Mouse (Mus musculus): Measurements from ENCODE around the gene Dnaic1.
"Not testable (repeated sequence)": the region's sequence is repeated elsewhere in the genome, so short reads cannot be mapped to it uniquely, and the experiment has no call there.

The Dnaic1 gene

DNA sequence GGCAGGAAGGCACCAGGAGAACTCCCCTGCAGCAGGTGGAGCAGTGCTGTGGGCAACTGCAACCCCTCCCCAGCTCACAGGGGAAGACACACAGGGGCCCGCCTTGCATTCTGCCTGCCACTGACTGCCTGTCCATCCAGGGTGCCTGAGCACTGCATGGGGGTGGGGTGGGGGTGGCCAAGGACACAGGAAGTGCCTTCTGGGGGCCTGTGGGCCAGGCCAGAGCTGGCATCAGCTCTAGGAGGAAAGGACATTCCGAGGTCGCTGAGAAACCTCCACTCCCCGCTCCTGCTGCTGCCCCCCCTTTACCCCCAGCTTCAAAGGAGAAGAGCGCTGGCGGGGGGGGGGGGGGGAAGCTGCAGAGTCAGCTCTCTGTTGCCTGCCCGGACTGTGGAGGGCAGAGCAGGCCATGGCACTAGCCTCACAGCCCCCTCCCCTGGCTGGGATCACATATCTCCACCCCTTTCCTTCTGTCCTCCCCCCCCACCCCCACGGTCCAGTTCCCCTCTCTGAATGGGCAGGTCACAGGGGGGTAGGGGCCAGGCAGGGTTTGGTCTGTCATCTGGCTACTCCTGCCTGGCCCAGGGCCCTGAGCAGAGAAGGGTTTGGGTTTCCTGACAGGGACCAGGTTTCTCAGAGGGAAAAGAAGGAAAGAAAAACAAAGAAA lies 95.6 kb downstream of the Dnaic1 start:
- no peak for DNase-seq (ENCODE audit: low spot score)

DNA sequence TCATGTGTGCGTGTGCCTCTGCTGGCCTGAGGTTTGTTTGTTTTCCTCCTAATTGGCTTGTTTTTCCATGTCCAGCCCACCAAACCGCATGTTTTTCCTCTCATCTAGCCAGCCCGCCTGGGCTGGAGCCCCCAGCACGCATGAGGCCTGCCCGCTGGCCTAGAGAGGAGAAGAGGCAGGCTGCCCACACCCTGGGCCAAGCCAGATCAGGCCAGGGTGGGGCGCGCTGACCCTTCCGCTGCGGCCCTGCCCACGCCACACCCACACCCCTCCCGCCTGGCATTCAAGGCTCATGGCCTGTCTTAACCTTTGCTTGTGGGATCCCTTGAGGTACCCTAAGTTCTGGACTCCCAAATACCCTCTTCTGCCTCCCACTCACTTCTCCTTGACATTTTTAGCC lies 97.1 kb downstream of the Dnaic1 start:
- DNase-seq (ENCODE audit: low spot score), result peak; percentile 46

DNA sequence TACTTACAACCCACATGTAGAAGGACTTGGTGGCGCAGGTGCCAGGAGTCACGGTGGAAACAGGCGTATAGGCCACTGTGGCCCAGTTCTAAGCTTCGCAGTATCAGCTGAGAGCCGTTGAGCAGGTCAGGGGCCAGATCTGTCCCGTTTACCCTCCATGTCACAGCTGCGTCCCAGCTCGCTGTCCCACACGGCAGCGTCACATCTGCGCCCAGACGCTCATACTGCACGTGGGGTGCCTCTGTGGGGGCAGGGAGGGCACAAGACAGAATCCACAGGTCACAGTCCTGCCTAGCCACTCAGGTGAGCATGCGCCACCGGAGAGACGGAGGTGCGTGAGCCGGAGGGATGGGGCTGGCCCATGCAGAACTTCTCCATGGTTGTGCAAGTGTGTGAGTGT lies 101.3 kb downstream of the Dnaic1 start:
- no peak for DNase-seq (ENCODE audit: low spot score)

DNA sequence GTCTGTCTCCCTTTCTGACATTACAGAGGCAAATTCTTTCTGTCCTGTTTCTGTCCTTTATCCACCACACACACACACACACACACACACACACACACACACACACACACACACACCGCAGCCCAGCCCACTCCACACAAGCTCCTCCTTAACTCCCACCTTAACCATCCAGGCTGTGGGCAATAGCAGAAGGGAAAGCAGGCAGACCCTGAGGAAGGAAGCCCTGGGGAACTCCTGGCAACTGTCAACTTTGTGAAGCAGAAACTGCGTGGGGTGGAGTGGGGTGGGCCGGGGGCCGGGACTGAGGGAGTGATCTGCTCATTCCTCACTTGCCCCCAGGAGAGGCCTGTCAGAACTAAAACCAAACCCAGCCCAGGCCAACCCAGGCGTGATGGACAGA lies 101.9 kb downstream of the Dnaic1 start:
- no peak for DNase-seq (ENCODE audit: low spot score)

DNA sequence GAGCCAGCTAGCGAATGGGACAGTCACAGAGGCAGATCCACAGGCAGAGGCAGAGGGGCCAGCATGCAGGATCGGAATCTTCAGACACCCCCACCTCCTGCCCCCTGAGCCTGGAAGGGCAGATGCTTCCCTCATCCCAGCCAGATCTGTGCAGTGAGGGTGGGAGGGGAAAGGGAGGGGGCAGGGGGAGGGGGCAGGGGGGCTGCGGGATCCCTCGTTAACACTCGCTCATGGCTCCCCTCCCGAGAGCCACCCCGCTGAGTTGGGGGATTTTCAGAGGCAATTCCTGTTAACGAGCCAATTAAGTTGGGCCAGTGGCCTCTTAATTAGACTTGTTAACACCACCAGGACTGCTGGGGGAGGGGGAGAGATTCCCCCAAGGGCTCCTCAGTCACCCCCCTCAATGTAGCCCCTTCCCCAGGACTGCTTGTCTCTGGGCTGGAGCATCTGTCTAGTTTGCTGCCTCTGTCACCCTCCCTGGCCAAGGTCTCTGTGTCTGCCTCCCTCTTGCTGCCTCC lies 102.4 kb downstream of the Dnaic1 start:
- DNase-seq (ENCODE audit: low spot score), result no peak

DNA sequence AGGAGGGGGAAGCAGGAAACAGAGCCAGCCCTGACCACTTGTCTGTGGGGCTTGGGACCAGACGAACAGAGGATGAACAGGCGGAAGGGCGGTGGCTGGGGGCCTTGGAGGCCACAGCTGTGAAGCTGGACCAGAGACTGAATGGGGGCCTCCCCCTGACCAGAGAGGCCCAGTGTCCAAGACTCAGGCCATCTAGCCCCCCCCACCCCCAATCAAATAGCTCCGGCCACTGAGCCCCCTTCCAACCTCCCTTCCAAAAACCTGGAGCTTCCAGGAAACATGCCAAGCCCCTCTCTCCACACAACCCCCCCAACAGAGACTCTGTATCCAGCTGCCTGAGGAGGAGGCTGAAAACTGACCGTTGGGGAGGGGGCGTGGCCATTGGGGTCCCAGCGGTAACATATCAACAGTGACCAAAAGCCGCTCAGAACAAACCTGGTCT lies 103.0 kb downstream of the Dnaic1 start:
- no peak for DNase-seq (ENCODE audit: low spot score)

DNA sequence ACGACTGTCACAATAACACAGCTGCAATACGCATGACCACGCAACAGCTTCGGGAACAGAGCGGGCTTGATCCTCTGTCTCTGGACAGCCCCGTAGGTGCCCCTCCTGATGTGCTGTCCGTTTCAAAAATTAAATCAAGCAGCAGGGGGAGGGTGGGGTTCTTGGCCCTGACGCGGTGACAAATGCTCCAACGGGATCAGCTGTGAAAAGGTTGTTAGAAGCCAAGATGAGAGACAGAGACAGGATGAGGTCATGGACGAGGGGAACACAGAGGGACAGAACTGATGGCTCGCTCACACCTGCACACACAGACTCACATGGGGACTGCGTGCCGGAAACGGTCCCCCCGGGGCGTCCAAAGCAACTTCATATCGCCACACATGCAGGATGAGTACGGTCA lies 103.6 kb downstream of the Dnaic1 start:
- no peak for DNase-seq (ENCODE audit: low spot score)

DNA sequence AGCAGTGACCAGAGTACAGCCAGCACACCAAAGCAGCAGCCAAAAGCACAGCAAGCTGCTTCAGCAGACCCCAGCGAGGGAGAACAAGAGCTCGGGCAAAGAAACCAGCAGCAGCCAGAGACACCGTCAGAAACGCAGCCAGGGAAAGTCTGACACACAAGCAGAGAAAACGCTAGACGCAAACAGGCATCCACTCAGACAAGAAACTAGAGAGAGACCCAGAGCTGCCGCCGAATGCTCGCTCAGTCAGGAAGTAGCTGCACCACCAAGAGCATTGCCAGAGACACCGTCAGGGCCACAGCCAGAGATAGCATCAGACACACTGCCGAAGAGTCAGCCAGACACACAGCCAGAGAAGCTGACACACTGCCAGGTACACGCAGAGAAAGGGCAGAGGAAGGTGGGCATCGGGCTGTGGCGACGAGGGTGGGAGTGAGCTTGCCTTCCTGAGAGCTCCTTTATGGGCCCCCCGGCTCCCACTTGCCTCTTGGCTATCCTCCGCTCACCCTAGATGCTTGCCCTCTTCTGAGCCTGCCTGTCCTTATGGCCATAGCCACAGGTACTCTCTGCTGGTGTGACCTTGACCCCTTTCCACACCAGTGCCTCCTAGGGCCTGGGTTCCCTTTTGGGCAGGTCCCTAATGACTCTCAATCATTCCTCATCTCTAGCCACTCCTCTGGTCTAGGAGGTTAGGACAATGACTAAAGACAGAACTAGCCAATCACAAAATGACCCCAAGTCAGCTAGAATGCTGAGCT lies 106.9 kb downstream of the Dnaic1 start:
- DNase-seq (ENCODE audit: low spot score), result no peak

DNA sequence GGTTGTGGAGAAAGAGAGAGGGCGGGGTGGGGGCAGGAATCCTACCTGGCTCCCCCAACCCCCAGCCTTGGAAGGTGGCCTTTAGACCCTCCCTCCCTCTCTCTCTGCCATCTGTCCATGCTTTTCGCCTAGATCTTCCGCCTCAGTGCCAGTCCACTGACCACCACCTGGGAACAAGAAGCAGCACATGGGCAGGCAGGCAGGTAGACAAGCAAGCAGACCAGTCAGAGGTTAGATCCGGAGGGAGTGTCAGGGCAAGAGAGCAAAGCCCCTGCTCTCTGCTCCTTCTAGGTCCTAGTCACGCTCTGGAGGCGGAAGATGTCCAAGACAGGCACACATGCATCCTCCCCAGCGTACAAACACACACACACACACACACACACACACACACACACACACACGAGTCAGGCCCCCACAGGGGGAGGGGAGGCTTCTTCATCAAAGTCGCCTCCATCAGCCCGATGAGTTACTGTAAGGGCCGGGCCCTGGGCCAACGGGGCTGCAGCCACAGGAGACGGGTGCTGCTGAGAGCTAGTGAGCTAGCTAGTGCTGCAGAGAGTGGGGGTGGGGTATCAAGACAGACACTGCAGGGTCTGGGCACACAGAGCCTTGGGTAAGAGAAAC lies 107.5 kb downstream of the Dnaic1 start:
- no peak for DNase-seq (ENCODE audit: low spot score)

DNA sequence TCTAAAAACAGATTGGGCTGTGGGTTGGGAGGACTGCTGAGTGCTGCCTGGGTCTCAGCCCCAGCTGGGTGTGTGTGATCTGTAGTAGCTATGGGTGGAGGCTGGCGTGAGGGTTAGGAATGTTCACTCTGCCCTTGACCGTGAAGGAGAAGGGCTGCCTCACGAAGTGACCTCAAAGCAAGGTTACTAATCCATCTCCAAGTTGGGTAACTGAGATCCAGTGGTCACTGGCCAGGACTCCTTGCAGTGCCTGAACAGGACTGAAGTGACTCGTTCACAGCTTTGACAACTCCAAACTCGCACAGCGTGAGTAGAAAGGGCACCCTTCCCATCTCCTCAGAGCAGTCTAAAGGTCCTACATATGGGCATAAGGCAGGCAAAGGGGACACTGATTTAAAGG lies 109.3 kb downstream of the Dnaic1 start:
- DNase-seq (ENCODE audit: low spot score), result no peak

DNA sequence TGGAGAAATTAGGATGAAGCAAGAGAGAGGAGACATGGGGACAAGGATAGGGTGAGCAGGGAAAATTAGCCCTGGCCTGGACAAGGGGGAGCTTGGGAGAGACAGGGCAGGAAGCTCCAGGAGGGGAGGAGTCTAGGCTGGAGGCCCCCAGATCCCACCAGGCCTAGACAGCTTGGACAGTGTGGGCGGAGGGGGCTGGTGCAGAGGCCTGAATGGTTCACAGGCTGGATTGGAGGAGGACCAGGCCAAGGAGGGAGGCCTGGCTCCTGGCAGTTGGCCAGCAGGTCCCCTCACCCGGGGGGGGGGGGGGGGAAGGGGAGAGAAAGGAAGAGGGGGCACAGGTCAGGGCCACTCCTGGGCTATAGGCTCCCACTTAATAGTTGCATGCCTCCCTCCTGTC lies 109.7 kb downstream of the Dnaic1 start:
- DNase-seq (ENCODE audit: low spot score), result no peak

DNA sequence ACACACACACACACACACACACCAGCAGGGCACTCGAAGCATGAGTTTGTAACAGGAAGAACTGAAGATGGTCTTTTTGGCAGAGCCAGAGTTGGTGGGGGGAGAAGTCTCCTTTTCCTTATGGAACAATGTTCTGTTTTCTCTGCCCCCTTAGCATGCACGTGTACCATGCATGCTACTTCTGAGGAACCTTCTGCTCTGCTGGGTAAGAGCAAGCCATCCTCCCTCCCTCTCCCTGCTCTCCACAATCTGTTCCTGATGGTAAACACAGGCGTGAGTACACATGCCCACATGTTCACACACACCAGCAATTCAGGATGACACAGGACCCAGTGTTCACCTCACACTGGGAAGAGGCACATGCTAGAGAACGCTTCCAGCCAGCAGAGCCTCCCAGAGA lies 111.6 kb downstream of the Dnaic1 start:
- DNase-seq (ENCODE audit: low spot score), result no peak

DNA sequence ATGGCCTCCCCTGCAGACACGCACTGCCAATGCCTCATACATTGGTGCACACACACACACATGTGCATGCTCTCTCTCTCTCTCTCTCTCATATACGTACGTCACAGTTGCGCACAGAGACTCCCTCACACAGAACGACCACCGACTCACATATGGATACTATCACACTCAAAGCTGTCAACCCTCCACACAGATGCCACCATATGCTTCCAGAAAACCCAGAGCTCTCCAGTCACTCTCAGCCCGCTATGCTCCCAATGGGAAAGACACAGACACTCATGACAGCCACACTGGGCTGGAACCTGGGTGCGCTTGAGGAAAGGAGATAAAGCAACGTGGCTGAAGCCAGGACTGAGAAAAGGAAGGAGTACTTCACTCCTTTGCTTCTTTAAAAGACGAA lies 112.4 kb downstream of the Dnaic1 start:
- DNase-seq (ENCODE audit: low spot score), result no peak

DNA sequence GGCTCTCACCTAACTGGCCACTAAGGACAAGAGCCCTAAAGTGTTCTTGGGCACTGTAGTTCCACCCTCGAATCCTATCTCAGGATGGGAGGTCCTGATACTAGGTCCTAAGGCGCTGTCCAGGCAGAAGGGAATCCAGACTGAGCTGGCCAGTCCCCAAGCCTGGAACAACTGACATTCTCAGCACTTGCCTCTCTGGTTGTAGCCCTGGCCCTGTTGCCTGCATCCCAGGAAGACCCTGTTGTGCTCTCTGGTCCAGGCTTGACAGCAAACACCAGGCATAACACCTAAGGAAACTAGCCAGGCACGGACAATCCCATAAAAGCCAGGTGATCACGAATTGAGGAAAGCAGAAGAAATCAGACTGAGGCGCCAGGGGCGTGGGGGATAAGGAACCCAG lies 113.2 kb downstream of the Dnaic1 start:
- DNase-seq (ENCODE audit: low spot score), result no peak

DNA sequence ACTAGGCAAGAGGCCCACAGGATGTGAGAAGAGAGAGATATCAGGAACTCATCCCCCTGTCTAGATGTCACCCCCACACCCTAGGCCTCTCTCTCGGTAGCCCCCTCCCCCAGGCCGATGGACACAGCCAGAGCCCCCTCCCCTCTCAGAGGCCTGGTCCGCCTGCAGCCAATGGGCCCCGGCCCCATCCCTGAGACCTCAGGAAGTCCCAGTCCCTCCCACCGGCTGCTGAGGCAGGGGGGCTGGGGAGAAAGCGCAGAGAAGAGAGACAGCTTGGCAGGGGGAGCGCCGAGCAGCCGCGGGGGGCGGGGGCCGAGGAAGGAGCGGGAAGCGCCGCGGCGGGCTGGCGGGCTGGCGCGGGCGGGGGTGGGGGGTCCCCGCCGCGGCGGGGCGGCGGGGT lies 113.7 kb downstream of the Dnaic1 start:
- not testable (repeated sequence) for DNase-seq (ENCODE audit: low spot score)

DNA sequence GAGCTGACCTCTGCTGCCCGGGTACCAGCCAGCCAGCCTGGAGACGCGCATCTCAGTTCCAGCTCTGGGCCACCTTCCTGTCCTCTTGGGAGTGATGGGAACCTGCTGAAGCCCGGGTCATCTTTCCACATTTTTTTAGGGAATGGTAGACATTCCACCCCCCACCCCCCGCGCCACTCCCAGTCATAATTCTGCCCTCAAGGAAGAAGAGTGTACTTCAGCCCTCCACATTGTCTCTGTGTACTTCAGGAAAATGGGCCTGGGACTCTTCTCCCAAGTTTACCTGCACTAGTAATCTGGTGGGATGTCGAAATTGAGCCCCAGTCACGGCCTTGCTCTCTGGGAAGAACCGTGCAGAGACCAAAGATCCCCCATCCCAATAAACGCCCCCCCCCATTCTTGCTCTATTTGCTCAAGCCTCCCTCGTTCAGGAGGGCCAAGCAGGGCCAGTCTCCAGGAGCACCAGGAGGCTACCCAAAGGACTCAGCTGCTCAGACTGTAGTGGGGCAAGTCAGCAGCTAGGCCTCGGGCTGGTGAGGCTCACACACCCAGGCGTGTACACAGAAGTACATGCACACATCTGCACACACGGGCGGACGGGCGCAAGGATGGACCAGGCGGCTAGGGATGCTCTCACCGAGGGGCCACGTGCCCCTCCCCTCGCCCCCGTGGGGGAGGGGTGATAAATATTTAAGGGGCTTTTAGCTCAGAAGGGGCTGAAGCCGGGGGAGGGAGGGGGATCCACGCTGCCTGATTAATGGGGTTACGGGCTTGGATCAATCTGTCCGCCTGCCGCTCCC lies 114.8 kb downstream of the Dnaic1 start:
- DNase-seq (ENCODE audit: low spot score), result not testable (repeated sequence)

DNA sequence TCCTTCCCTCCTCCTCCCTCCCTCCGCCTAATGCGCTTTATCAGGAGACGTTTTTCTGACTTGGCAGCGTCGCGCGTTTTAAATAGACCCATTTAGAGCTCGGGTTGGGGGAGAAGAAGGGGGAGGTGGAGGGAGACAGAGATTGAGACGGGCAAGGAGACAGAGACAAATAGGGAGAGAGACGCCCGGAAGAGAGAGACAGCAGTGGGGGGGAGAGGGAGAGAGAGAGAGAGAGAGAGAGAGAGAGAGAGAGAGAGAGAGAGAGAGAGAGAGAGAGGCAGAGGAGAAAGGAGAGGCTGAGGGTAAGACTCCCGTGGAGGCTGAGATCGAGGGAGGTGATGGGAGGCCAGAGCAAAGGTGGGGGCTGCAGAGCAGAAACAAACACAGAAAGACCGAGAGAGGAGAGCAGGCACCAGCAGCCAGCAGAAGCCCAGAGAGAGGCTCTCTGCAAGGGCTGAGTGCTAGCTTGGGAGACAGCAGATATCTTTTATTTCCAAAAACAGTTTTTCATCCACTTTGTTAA lies 115.4 kb downstream of the Dnaic1 start:
- not testable (repeated sequence) for DNase-seq (ENCODE audit: low spot score)

DNA sequence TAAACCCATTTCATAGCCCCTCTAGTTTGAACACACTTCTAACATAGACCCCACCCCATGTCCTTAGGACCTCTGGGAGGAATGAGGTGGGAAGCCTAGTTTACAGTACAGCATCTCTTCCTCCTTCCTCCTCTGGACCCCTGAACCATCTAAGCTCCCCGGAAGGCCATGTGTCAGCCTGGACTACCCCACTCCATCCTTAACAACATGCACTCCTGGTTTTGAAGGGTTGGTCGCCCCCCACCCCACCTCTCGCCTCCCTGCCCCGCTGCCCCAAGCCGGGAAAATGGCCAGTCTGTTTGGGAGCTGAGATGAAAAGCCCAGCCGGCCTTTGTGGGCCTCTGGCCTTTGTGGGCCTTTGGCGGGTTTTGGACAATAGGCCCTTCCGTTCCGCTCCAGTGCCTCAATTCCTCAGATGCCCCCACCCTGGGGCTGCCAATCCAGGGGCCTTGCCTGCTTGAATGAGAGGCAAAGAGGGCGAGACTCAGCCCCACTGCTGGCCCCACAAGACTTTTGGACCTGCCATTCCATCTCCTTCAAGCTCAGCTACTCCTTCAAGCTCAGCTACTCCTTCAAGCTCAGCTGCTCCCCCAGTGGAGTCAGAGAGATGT lies 116.4 kb downstream of the Dnaic1 start:
- not testable (repeated sequence) for DNase-seq (ENCODE audit: low spot score)
